Mouse (Mus musculus): ENCODE data around the gene Slc45a3. TPM values are rescaled to one million over a fixed set of nuclear protein-coding genes. Genes with fewer than 3 reads are reported as not detected.
A peak's percentile ranks its signal among the peaks of the same experiment; 100 is the strongest.

Slc45a3 gene
- total and polyA plus RNA-seq, 3 experiments: 3.8 to 7.0 (median 5.5) TPM

- no peaks in the 10 kb centered on the region for H3K4me1 ChIP-seq (ENCODE audit: control insufficient read depth, insufficient read depth, low read length)
- intact Hi-C loops (cut with DNase I): no loop called here
- TF ChIP-seq EP300 (IDR thresholded peaks at IDR 0.05; ENCODE audit: insufficient read depth, low read depth, low read length): no peak
- no peak for TF ChIP-seq POLR2A (IDR thresholded peaks at IDR 0.05; ENCODE audit: insufficient read depth, low read depth, low read length)
- TF ChIP-seq CTCF (IDR thresholded peaks at IDR 0.05): no peak
- no peaks in the 10 kb centered on the region for H3K36me3 ChIP-seq (ENCODE audit: control insufficient read depth, insufficient read depth, low read length)
- DNase-seq: no peak
- H3K9ac ChIP-seq (ENCODE audit: low read depth, low read length): no peak overlapping the region
- no peak overlapping the region for H3K27ac ChIP-seq
- no peaks in the 10 kb centered on the region for H3K79me2 ChIP-seq (replicated peaks; ENCODE audit: control insufficient read depth, insufficient read depth, low read length)
- no peak overlapping the region for H3K4me3 ChIP-seq
- 72% methylated on average over 5 of the region's 5 CpGs for WGBS
- no peaks in the 10 kb centered on the region; the same call in 1 of the 2 replicates for H3K27me3 ChIP-seq (ENCODE audit: control insufficient read depth, insufficient read depth, low read length)
These were observed 5.4 kb upstream of the Slc45a3 start for GRCm38 (mm10) chr1:131957416-131957815.

- no peak overlapping the region for H3K27ac ChIP-seq
- H3K79me2 ChIP-seq (replicated peaks; ENCODE audit: control insufficient read depth, insufficient read depth, low read length): no peaks in the 10 kb centered on the region
- no peak overlapping the region for H3K9ac ChIP-seq (ENCODE audit: low read depth, low read length)
- H3K4me3 ChIP-seq: no peak overlapping the region
- WGBS: 63% methylated on average over 2 of the region's 2 CpGs
- peaks cover 5% of the 10 kb centered on the region for H3K4me1 ChIP-seq (ENCODE audit: control insufficient read depth, insufficient read depth, low read length)
- TF ChIP-seq CTCF (IDR thresholded peaks at IDR 0.05): no peak
- no peak for TF ChIP-seq EP300 (IDR thresholded peaks at IDR 0.05; ENCODE audit: insufficient read depth, low read depth, low read length)
- TF ChIP-seq POLR2A (IDR thresholded peaks at IDR 0.05; ENCODE audit: insufficient read depth, low read depth, low read length): no peak
- intact Hi-C loops (cut with DNase I): no loop called here
- peaks cover 4% of the 10 kb centered on the region for H3K27me3 ChIP-seq (ENCODE audit: control insufficient read depth, insufficient read depth, low read length)
- no peaks in the 10 kb centered on the region for H3K36me3 ChIP-seq (ENCODE audit: control insufficient read depth, insufficient read depth, low read length)
- no peak for DNase-seq
These were observed 1.8 kb upstream of the Slc45a3 start for GRCm38 (mm10) chr1:131961004-131961403.

- Histone ChIP-seq H3K4me1 (ENCODE audit: control insufficient read depth, insufficient read depth, low read length) (peaks cover 7% of the 10 kb centered on the region), H3K9ac (ENCODE audit: low read depth, low read length) (peak overlapping the region; percentile 88), H3K27me3 (ENCODE audit: control insufficient read depth, insufficient read depth, low read length) (peaks cover 4% of the 10 kb centered on the region), H3K27ac (peak overlapping the region; percentile 61), H3K4me3 (peak overlapping the region; percentile 67), H3K36me3 (ENCODE audit: control insufficient read depth, insufficient read depth, low read length) (no peaks in the 10 kb centered on the region), H3K79me2 (replicated peaks; ENCODE audit: control insufficient read depth, insufficient read depth, low read length) (no peaks in the 10 kb centered on the region)
- peak; percentile 64 for DNase-seq
- 3% methylated on average over 75 of the region's 76 CpGs for WGBS
- TF ChIP-seq CTCF (IDR thresholded peaks at IDR 0.05) (no peak), POLR2A (IDR thresholded peaks at IDR 0.05; ENCODE audit: insufficient read depth, low read depth, low read length) (no peak), EP300 (IDR thresholded peaks at IDR 0.05; ENCODE audit: insufficient read depth, low read depth, low read length) (no peak)
- intact Hi-C loops (cut with DNase I): loop anchor here (2.0 kb wide), 1 partner anchor 21 kb away; no protein-coding TSS in a partner anchor
These were observed 551 bp downstream of the Slc45a3 start for GRCm38 (mm10) chr1:131963085-131963951.

DNA sequence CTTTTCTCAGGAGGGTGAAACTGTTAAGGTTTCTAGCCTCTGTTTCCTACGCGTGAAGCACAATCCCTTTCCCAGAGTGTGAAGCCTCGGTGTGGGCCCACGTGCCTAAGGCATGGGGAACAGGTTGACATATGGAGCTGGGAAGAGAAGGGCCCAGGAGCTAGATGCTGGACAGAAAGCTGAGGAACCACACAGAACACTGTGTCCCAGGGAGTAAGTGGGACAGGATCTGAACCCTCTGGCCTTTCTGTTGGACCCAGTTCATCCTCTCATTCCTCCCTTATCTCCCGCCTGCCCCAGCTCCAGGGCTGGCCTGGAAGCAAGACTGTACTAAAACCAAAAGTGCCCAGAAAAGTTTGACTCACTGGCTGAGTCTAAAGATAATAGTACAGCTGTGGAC lies 1.3 kb downstream of the Slc45a3 start:
- Histone ChIP-seq H3K4me3 (peak overlapping the region; percentile 67; the same call in 1 of the 2 replicates), H3K9ac (ENCODE audit: low read depth, low read length) (no peak overlapping the region; the same call in 1 of the 2 replicates), H3K27me3 (ENCODE audit: control insufficient read depth, insufficient read depth, low read length) (peaks cover 4% of the 10 kb centered on the region), H3K36me3 (ENCODE audit: control insufficient read depth, insufficient read depth, low read length) (no peaks in the 10 kb centered on the region), H3K4me1 (ENCODE audit: control insufficient read depth, insufficient read depth, low read length) (peaks cover 8% of the 10 kb centered on the region), H3K79me2 (replicated peaks; ENCODE audit: control insufficient read depth, insufficient read depth, low read length) (no peaks in the 10 kb centered on the region), H3K27ac (peak overlapping the region; percentile 61)
- DNase-seq: peak; percentile 43 to 55
- TF ChIP-seq CTCF (IDR thresholded peaks at IDR 0.05) (no peak), EP300 (IDR thresholded peaks at IDR 0.05; ENCODE audit: insufficient read depth, low read depth, low read length) (peak; percentile 67; the same call in 1 of the 2 replicates), POLR2A (IDR thresholded peaks at IDR 0.05; ENCODE audit: insufficient read depth, low read depth, low read length) (no peak)
- 39% methylated on average over 5 of the region's 5 CpGs for WGBS
- intact Hi-C loops (cut with DNase I): no loop called here

DNA sequence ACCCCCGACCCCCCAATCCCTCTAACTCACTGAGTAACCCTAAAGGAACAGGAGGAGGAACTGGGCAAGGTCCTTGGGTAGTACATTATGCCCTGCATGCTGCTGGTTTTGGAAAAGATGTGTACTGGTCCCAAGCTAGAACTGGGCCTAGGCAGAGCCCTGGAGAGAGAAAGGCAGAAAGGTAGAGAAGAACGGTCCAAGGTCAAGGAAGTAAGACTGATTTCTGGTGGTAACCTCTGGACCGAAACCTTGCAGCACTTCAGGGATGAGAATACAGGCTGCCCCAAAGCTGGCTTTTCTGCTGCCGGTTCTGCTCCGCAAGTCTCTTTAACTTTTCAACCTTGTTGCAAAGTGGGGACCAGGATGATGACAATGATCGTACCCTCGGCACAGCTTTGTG lies 1.8 kb downstream of the Slc45a3 start:
- Histone ChIP-seq H3K9ac (ENCODE audit: low read depth, low read length) (no peak overlapping the region), H3K79me2 (replicated peaks; ENCODE audit: control insufficient read depth, insufficient read depth, low read length) (no peaks in the 10 kb centered on the region), H3K4me3 (no peak overlapping the region), H3K36me3 (ENCODE audit: control insufficient read depth, insufficient read depth, low read length) (no peaks in the 10 kb centered on the region), H3K4me1 (ENCODE audit: control insufficient read depth, insufficient read depth, low read length) (peaks cover 10% of the 10 kb centered on the region), H3K27ac (no peak overlapping the region), H3K27me3 (ENCODE audit: control insufficient read depth, insufficient read depth, low read length) (peaks cover 4% of the 10 kb centered on the region)
- DNase-seq: no peak
- 90% methylated on average over 7 of the region's 7 CpGs for WGBS
- intact Hi-C loops (cut with DNase I): no loop called here
- TF ChIP-seq CTCF (IDR thresholded peaks at IDR 0.05) (no peak), POLR2A (IDR thresholded peaks at IDR 0.05; ENCODE audit: insufficient read depth, low read depth, low read length) (no peak), EP300 (IDR thresholded peaks at IDR 0.05; ENCODE audit: insufficient read depth, low read depth, low read length) (no peak)

- Histone ChIP-seq H3K4me1 (ENCODE audit: control insufficient read depth, insufficient read depth, low read length) (peaks cover 10% of the 10 kb centered on the region), H3K79me2 (replicated peaks; ENCODE audit: control insufficient read depth, insufficient read depth, low read length) (no peaks in the 10 kb centered on the region; the same call in 1 of the 2 replicates), H3K27ac (no peak overlapping the region), H3K36me3 (ENCODE audit: control insufficient read depth, insufficient read depth, low read length) (no peaks in the 10 kb centered on the region), H3K27me3 (ENCODE audit: control insufficient read depth, insufficient read depth, low read length) (peaks cover 4% of the 10 kb centered on the region), H3K9ac (ENCODE audit: low read depth, low read length) (no peak overlapping the region), H3K4me3 (no peak overlapping the region)
- TF ChIP-seq CTCF (IDR thresholded peaks at IDR 0.05) (no peak), POLR2A (IDR thresholded peaks at IDR 0.05; ENCODE audit: insufficient read depth, low read depth, low read length) (no peak), EP300 (IDR thresholded peaks at IDR 0.05; ENCODE audit: insufficient read depth, low read depth, low read length) (no peak)
- no peak for DNase-seq
- WGBS: 60% methylated on average over 5 of the region's 5 CpGs
- intact Hi-C loops (cut with DNase I): no loop called here
These were observed 3.1 kb downstream of the Slc45a3 start for GRCm38 (mm10) chr1:131965818-131966217.
